Mouse (Mus musculus) MEL (cell line): ENCODE data around the gene Sept5.

Source experiments
- CHD1 ChIP-seq: IDR thresholded peaks from 2 replicates; pipeline ENCODE4 v1.6.1; 2012; ENCODE audit warnings: low read depth, mild to moderate bottlenecking, inconsistent platforms, low read length, improper control_type of control experiment
- CHD2 ChIP-seq: IDR thresholded peaks from 2 replicates; pipeline ENCODE4 v1.6.1; 2011; ENCODE audit warnings: low read length, improper control_type of control experiment
- CTCF ChIP-seq, 3 experiments: IDR thresholded peaks in 2 of 3; conservative IDR thresholded peaks in 1 of 3; 2 replicates each; pipeline ENCODE4 v1.5.1; 2011 to 2012; ENCODE audit warnings: low read length in 3 of 3, low read depth in 2 of 3, mild to moderate bottlenecking in 2 of 3, improper control_type of control experiment in 1 of 3, inconsistent platforms in 1 of 3, mixed read lengths in 1 of 3, moderate library complexity in 1 of 3; ENCODE audit not compliant: control insufficient read depth in 1 of 3, insufficient read depth in 1 of 3, poor library complexity in 1 of 3, severe bottlenecking in 1 of 3
- EP300 ChIP-seq, 2 experiments: IDR thresholded peaks; 2 replicates each; pipeline ENCODE4 v1.6.1; 2011; ENCODE audit warnings: improper control_type of control experiment in 2 of 2, low read length in 2 of 2, low read depth in 1 of 2, mild to moderate bottlenecking in 1 of 2
- GABPA ChIP-seq: IDR thresholded peaks from 2 replicates; pipeline ENCODE4 v1.6.1; 2012; ENCODE audit warnings: low read depth, mild to moderate bottlenecking, inconsistent platforms, low read length, improper control_type of control experiment, moderate library complexity
- GATA1 ChIP-seq: IDR thresholded peaks from 2 replicates; pipeline ENCODE4 v1.6.1; 2011; ENCODE audit warnings: low read depth, low read length, improper control_type of control experiment
- HCFC1 ChIP-seq: IDR thresholded peaks from 2 replicates; pipeline ENCODE4 v1.6.1; 2012; ENCODE audit warnings: low read depth, mild to moderate bottlenecking, inconsistent platforms, low read length, improper control_type of control experiment, moderate library complexity
- MAX ChIP-seq: IDR thresholded peaks from 2 replicates; pipeline ENCODE4 v1.6.1; 2011; ENCODE audit warnings: low read length, improper control_type of control experiment
- MEF2A ChIP-seq: IDR thresholded peaks from 2 replicates; pipeline ENCODE4 v1.6.1; 2014; ENCODE audit warnings: low read depth, mild to moderate bottlenecking, inconsistent platforms, low read length, improper control_type of control experiment; ENCODE audit not compliant: poor library complexity, insufficient replicate concordance, severe bottlenecking; ENCODE audit errors: extremely low read depth
- POLR2A ChIP-seq, 2 experiments: IDR thresholded peaks; 2 replicates each; pipeline ENCODE4 v1.6.1; 2011 to 2012; ENCODE audit warnings: low read length in 2 of 2, mild to moderate bottlenecking in 2 of 2, control low read depth in 1 of 2, improper control_type of control experiment in 1 of 2, low read depth in 1 of 2, moderate library complexity in 1 of 2; ENCODE audit not compliant: control insufficient read depth in 1 of 2, insufficient read depth in 1 of 2, poor library complexity in 1 of 2
- TCF12 ChIP-seq: IDR thresholded peaks from 2 replicates; pipeline ENCODE4 v1.6.1; 2014; ENCODE audit warnings: low read depth, mild to moderate bottlenecking, inconsistent platforms, low read length, improper control_type of control experiment, moderate library complexity
- ZKSCAN1 ChIP-seq: IDR thresholded peaks from 2 replicates; pipeline ENCODE4 v1.6.1; 2012; ENCODE audit warnings: low read depth, mild to moderate bottlenecking, inconsistent platforms, low read length, improper control_type of control experiment, moderate library complexity
- ZNF384 ChIP-seq: IDR thresholded peaks from 2 replicates; pipeline ENCODE4 v1.6.1; 2012; ENCODE audit warnings: low read depth, mild to moderate bottlenecking, inconsistent platforms, low read length, improper control_type of control experiment

GRCm38 (mm10) chr16:18644485-18644884, 14.7 kb upstream of the Sept5 start:
- TF ChIP-seq CTCF (IDR thresholded peaks at IDR 0.05 in 2 of 3, conservative IDR thresholded peaks at IDR 0.05 in 1 of 3; ENCODE audit: control insufficient read depth in 1 of 3, insufficient read depth in 1 of 3, low read depth in 2 of 3, low read length in 3 of 3, poor library complexity in 1 of 3, severe bottlenecking in 1 of 3) (no peak), EP300 (IDR thresholded peaks at IDR 0.05; ENCODE audit: low read depth in 1 of 2, low read length in 2 of 2) (no peak), MEF2A (no peak), CHD2 (no peak), POLR2A (IDR thresholded peaks at IDR 0.05; ENCODE audit: control insufficient read depth in 1 of 2, insufficient read depth in 1 of 2, low read depth in 1 of 2, low read length in 2 of 2, poor library complexity in 1 of 2) (no peak), GABPA (no peak), TCF12 (no peak), GATA1 (no peak), ZNF384 (no peak), HCFC1 (no peak), MAX (no peak), CHD1 (no peak), ZKSCAN1 (no peak)
